Mouse (Mus musculus): ENCODE measurements around the gene Cdrt4.

Cdrt4 gene

DNA sequence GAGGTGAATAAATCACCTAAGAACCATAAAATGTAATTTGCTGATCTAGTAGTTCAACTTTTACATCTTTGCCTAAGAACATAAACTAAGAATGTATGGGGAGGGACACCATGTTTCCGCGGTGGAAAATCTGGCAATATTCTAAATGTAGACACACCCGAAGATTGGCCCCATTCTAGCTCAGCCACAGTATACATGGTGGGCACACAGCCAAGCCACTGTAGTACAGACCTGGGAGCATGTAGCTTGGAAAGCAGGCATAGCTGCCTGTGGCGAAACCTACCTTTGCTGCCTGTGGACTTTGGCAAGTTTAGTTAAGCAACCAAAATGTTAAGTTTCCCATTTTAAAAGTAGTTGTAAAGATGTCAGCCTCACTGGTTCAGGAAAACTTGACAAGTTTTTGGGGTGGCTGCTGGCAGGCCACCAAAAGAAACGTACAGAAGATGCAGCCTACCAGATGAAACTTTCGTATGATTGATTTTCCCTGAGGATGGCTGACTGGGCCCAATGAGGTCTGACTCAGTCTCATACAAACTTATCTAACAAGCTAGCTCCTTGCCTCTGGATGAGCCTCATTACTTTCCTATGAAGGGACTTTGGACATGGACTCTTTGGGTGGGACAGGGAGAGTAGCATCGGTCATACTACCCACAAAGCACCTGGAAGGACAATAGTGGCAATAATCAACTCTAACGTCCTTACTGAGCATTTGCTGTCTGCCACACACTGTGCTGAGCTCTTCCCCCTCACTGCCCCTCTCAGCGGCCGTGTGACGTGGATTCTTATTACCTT lies 84.6 kb downstream of the Cdrt4 start:
- DNase-seq (ENCODE audit: low spot score in 2 of 2) = no peak

DNA sequence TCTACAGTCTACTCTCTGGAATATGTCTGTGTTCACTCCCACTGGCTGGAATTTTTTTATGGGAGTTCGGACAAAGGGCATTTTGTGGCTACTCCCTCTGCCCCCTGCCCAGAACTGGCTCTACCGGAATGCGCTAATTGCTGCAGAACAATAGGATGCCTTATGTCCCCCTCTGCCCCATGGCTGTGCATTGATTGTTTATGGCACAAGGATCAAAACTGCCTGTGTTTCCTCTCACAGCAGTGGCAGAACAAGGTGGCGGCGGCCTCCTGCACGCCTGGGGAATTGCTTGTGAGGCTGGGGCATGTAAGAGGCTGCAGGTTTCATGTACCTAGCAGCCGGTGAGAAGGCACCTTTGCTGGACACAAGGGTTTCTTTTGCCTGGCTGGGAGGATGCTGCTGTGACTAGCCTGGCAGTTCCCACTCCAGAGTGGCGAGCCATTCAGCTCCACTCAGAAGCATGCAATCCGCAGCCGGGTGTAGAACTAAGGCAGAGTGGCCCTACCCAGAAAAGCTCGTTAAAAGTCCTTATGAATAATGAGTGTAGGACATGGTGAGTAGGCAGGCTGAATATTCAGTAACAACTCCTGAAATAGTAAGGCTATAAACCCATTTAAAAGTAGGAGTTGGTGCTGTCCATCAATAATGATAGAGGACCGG lies 89.1 kb downstream of the Cdrt4 start:
- no peak for DNase-seq (ENCODE audit: low spot score in 2 of 2)
